Mouse (Mus musculus) NIH3T3 (cell line): ENCODE data around the gene Tesk2.
A peak's percentile ranks its signal among the peaks of the same experiment; 100 is the strongest.
"Not testable (repeated sequence)": the region's sequence is repeated elsewhere in the genome, so short reads cannot be mapped to it uniquely, and the experiment has no call there.

Source experiments
- DNase-seq: peaks from one replicate; pipeline ENCODE4 v3.0.0-alpha.2; 2012; ENCODE audit warnings: low read depth

Gene Tesk2

DNA sequence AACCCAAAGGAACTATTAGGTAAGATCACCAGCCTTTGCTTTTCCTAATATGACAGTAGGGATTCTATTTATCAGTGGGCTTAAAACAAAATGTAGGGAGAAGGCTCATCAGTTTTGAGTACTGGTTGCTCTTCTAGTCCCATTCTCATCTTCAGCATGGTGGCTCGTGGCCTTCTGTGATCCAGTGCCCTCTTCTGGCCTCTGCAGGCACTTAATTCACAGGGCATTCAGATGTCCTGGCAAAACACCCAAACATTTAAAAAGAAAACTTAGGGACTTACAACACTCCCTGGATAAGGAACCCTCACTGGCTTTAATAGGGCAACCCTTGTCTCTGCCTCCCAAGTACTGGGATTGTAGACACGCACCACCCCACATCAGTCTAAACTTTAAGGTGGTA lies 73.5 kb downstream of the Tesk2 start:
- no peak for DNase-seq

GRCm38 (mm10) chr4:116796442-116797110 lies 75.8 kb downstream of the Tesk2 start:
- peak; percentile 67 for DNase-seq

DNA sequence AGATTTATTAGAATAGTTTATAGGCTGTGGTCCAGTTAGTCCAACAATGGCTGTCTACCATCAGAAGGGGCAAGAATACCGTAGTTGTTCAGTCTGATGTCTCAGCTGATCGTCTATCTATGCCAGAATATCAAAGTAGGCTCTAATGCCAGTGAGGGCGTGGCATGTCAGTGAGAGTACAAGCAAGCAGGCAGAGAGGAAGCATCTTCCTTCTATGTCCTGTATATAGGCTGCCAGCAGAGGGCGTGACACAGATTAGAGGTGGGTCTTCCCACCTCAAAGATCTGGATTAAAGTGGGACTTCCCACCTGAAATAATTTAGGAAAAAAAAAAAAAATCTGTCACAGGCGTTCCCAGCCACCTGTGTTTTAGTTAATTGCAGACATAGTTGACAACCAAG lies 79.2 kb downstream of the Tesk2 start:
- peak; percentile 55 for DNase-seq

GRCm38 (mm10) chr4:116807197-116808129 lies 86.7 kb downstream of the Tesk2 start, which contains the start of the genes Toe1 and Mutyh:
TSS of gene Toe1 (minus strand) at chr4:116807640.
TSS of gene Mutyh (plus strand) at chr4:116807723.
- peak; percentile 100 for DNase-seq

DNA sequence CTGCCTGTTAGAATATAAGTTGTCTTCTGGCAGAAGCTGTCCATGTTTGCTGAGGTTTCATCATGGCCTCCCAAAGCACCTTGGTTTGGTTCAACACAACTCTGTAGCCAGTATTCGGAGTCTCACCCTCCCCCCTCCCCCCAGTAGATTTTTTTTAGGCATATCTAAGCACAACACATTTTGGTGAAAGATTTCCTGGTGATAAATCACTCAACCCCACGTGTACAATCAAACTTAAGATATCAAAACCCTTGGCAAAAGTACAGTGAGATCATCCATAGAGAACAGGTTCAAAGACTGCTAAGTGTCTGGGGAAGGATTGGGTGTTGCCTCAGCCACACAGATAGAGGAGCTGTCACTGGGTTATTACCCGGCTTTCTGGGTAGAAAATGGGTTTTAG lies 90.3 kb downstream of the Tesk2 start:
- no peak for DNase-seq

GRCm38 (mm10) chr4:116815276-116815675 lies 94.5 kb downstream of the Tesk2 start:
- DNase-seq, result peak; percentile 88

DNA sequence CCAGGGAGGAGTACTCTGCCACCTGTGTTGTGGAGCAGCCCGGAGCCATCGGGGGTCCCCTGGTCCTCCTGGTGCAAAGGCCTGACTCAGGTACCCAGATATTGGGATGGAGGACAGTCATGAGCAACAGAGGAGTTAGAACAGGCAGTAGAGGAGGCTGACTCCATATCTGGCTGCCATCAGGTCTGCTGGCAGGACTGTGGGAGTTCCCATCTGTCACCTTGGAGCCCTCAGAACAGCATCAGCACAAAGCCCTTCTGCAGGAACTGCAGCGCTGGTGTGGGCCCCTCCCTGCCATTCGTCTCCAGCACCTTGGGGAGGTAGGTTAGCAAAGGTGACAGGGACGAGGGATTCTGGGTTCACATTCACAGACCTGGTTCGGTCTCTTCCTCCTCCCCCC lies 96.7 kb downstream of the Tesk2 start:
- no peak for DNase-seq

- DNase-seq, result no peak
Measured at GRCm38 (mm10) chr4:116819968-116820901, 99.5 kb downstream of the Tesk2 start.

DNA sequence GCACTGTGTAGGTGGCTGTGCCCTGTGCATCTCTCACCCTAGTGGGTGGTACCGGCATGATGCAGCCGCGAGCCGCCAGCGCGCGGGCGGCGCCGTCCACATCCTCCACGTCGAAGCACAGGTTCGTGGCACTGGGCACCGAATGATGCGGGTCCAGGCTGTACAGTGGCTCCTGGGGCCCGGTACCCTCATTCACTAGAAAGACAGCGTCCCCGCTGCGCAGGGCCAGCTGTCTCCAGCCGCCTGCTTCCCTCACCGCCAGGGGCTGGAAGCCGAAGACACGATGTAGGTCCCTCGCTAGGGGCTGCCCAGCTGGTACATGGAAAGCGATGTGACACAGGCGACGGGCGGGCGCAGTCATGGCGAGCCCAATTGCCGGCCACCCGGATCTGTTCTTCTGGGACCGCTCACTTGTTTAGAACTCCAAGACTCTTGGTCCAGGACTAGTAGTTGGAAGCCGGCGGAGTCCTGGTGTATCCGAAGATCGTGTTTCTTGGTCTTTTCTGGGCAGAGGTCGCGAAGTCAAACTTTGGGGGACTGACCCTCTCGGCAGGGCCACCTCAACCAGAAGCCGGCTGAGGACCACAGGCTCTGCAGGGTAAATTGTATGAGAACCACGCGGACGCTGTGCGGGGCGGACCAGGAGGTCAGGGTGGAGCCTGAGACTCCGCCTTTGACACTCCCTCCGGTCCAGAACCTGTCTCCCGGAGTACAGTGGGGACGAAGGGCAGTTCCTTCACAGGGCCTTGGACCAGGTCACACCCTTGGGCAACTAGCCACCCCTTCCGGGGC lies 100.3 kb downstream of the Tesk2 start:
- peak; percentile 70 for DNase-seq

- no peak for DNase-seq
Measured at GRCm38 (mm10) chr4:116821694-116822016, 100.9 kb downstream of the Tesk2 start, which contains the start of gene Hpdl. TSS of gene Hpdl (minus strand) at chr4:116821707.

GRCm38 (mm10) chr4:116824541-116825004 lies 103.8 kb downstream of the Tesk2 start:
- no peak for DNase-seq

- peak; percentile 88 for DNase-seq
Measured at GRCm38 (mm10) chr4:116827819-116828218, 107.1 kb downstream of the Tesk2 start.

DNA sequence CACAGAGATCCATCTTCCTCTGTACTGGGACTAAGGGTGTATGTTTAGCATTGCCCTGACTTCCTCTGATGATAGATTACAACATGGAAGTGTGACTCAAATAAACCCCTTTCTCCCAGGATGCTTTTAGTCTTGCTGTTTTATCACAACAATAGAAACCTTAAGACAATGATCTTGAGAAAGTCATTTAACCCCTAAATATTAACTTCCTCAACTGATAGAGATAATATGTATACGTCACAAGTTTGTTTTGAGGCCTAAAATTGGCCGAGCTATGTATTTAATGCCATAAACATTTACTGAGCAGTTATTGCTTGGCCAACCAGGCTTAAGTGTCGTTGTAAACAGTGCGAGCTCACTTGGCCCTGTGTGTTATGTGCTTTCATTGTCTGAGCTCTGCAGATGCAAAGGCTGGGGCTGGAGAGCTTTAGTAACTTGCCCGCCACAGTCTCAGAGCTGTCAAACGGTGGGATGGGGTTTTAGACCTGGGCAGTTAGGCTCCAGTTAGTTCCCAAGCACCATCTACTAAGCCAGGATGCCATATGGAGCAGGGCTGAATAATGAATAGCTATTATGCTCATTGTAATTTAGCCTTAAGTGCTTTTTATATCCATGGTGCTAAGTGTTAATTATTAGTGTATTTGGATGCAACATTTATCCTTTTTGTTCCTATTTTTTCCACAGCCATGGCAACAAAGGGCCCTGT lies 108.8 kb downstream of the Tesk2 start:
- no peak for DNase-seq

GRCm38 (mm10) chr4:116830070-116830368 lies 109.3 kb downstream of the Tesk2 start:
- DNase-seq, result no peak

- DNase-seq, result no peak
Measured at GRCm38 (mm10) chr4:116838999-116839398, 118.3 kb downstream of the Tesk2 start.

DNA sequence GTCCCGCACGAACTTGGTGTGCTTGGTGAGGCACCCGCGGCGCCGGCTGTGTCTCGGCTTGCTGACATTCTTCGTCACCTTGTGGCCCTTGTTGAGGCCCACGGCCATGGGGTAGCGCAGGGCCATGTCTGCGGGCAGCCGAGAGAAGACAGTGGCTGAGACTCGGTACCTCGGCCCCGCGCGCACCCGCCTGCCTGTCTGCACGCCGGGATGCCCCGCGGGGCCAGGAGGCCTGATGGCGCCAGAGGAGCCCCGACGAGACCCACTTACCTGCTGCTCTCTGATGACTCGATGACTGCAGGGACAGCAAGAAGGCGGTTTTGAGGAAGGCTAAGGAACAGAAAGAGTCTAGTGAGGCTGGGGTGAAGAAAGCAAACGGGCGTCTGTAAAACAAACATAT lies 119.3 kb downstream of the Tesk2 start:
- not testable (repeated sequence) for DNase-seq

DNA sequence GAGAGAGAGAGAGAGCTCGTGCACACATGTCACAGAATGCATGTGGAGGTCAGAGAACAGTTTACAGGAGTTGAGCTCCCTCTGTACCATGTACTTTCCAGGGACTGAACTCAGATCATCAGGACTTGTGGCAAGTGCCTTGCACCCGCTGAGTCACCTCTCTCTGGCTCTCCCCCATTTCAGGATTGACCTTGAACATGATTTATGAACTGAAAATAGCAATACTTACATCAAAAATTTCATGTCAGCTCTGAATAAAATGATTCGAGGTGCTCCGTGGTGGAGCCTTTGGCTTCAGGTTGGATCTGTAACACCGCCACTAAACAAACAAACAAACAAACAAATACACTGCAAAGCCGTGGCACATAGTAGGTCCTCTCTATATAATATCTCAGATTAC lies 120.1 kb downstream of the Tesk2 start:
- DNase-seq, result no peak

- no peak for DNase-seq
Measured at GRCm38 (mm10) chr4:116844324-116844723, 123.6 kb downstream of the Tesk2 start.

- DNase-seq, result no peak
Measured at GRCm38 (mm10) chr4:116849901-116850300, 129.2 kb downstream of the Tesk2 start.

DNA sequence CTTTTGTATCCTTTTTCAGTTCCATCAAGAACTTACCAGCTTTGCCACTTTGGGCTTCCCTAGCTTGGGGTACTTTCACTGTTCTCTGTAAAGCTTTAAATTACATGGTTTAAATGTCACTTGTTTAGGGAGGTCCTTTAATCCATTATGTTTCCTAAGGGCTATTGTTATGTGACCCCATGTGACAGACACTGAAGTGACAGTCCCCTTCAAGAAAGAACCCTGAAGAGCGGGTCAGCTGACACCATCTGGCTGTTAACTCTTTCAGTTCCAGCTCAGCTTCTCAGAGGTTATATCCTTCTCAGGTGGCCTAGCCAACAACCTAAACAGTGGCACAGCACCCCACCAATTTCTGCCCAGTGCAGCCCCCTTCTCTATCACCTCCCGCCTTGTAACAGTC lies 133.5 kb downstream of the Tesk2 start:
- DNase-seq, result no peak
